Mouse (Mus musculus) liver, adult 2 months (tissue): ENCODE results near the gene Vps8.

ENCODE experiments used
- CTCF ChIP-seq: fragments of 200-500 bp; IDR thresholded peaks from 2 replicates; pipeline ENCODE4 v1.5.1; 2011; ENCODE audit warnings: low read depth, low read length, control low read depth
- POLR2A ChIP-seq: fragments of 200-500 bp; IDR thresholded peaks from 2 replicates; pipeline ENCODE4 v1.6.1; 2011; ENCODE audit warnings: low read length, control low read depth; ENCODE audit not compliant: insufficient read depth; ENCODE audit errors: extremely low read depth

DNA sequence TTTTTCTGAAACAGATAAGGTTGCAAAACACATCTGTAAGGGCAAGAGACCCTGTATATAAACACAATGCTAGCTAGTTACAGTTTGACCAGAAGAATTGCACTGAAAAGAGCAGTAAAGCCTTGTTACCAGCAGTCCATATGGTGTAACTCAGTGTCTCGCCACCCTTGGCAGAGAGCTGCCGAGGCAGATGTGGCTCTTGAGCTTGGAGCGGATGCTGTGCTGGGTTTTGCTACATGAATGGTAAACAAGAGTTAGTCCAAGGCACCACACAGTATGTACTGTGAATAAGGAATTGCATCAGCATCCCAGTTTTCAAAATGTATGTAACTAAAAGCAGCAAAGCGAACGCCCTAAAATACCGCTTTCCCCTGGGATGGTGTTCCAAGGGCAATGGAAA, 166.2 kb downstream of the Vps8 start:
- TF ChIP-seq POLR2A (no peak), CTCF (no peak)
